Mouse (Mus musculus) embryo, embryonic 10 days (tissue): ENCODE data around the gene Lztr1.

ENCODE experiments used
- DNase-seq: peaks from one replicate; pipeline ENCODE4 v3.0.0-alpha.2; 2015; ENCODE audit warnings: low spot score

Lztr1 gene

DNA sequence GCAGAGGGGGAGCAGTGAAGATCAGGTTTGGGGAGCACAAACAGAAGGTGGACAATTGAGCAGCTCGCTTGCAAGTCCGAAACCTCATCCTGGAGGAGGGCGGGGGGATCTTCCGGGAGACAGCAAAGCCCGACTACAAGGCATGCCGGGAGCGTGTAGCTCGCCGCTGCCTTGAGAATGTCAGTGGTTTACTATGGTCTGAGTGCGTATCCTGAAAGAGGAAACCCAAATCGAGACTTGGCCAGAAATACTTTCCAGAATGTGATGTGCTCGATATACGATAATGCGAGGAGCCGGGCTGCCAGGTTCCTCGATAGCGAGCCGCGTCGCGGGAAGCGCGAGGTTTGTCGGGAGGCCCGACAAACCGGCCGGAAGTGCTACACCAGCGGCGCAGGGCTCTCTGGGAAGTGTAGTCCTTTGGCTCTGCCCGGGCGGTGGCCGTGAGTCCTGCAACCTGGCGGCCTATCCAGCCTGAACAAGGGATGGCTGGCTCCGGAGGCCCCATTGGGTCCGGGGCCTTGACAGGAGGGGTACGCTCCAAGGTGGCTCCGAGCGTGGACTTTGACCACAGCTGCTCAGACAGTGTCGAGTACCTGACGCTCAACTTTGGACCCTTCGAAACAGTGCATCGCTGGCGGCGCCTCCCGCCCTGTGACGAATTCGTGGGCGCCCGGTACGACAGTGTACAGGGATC lies at the start of gene Lztr1:
Gene Lztr1 (plus strand): TSS at position 143 of the 694 bp plus-strand sequence.
- peak; percentile 94 for DNase-seq

- peak; percentile 14 for DNase-seq
These were observed 48.2 kb upstream of the Lztr1 start for GRCm38 (mm10) chr16:17460254-17460653.

GRCm38 (mm10) chr16:17461596-17461995 lies 46.9 kb upstream of the Lztr1 start:
- no peak for DNase-seq

- DNase-seq, result no peak
These were observed 45.3 kb upstream of the Lztr1 start for GRCm38 (mm10) chr16:17463184-17463583.

GRCm38 (mm10) chr16:17466875-17467663 lies 41.4 kb upstream of the Lztr1 start:
- no peak for DNase-seq

- DNase-seq, result no peak
These were observed 36.0 kb upstream of the Lztr1 start for GRCm38 (mm10) chr16:17472498-17472897.

GRCm38 (mm10) chr16:17474091-17474490 lies 34.4 kb upstream of the Lztr1 start:
- peak; percentile 48 for DNase-seq

DNA sequence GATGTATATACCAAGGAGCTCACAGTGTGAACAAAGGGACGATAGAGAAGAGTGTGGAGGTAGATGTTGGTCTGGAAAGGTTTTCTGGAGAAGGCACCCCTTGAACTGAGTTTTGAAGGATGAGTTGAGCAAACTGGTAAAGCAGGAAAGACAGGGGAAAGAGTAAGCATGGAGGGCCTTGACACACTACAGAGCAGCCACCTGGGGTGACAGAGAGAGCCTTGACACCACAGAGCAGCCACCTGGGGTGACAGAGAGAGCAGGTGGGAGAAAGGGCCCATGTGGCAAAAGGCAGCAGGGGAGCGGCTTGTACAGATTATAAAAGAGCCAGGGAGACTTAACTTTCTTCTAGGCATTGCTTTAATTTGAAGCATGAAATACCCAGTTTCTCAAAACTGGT lies 33.7 kb upstream of the Lztr1 start:
- DNase-seq, result no peak

DNA sequence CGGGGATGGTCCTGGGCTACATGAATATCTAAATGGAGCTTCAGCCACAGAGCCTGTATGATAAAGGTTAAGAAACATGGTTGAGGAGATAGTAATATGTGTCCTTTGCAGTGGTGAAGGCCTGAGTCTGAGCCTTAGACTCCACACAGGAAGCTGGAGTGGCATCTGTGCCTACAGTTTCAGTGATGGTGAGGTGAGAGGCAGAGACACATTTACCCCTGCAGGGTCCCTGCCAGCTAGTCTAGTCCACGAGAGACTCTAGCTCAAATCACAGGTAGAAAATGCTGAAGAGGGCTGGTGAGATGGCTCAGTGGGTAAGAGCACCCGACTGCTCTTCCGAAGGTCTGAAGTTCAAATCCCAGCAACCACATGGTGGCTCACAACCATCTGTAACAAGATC lies 33.2 kb upstream of the Lztr1 start:
- no peak for DNase-seq

DNA sequence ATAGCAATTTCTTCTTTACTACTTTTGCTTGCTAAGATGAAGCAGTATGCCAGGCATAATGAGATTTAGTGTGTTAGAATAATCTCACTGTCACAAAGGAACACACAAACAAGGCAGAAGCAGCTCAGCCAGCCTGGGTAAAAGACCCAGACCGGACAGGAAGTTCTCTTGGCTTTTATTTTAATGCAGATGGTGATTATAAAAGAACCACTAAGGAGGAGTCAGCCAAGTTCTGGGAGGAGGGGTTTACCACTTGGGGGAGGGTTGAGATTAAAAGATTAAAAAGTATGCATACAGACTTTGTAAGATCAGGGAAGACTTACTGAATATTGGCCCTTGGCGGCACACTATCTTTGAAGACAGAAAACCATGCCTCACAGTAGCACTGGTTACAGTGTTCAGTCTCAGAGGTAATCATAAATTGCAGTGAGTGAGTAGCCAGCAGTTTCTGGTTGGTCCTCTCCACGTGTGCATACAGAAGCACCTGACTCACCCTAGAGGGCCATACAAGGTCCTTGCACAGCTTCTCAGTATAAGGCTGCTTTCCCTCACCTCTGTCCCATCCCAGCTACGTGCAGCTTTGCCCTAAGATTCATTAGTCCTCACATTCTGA lies 30.1 kb upstream of the Lztr1 start:
- no peak for DNase-seq

DNA sequence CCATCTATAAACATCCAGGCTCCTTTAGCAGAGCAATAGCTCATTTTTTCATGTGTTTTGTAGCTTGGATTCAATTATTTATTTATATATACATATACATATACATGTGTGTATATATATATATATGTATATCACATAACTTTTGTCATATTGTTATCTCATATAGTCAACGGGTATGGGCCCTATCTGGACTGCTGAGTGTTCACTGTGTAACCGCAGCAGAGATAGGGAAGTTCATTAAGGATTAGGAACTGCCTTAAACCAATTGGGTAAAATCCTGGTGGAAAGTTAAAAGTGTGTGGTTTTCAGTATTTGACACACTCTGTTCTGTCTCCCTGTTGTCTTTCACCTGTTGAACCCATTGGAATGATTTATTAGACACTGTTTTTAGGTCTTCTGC lies 27.0 kb upstream of the Lztr1 start:
- no peak for DNase-seq

GRCm38 (mm10) chr16:17486505-17486904 lies 22.0 kb upstream of the Lztr1 start:
- no peak for DNase-seq

DNA sequence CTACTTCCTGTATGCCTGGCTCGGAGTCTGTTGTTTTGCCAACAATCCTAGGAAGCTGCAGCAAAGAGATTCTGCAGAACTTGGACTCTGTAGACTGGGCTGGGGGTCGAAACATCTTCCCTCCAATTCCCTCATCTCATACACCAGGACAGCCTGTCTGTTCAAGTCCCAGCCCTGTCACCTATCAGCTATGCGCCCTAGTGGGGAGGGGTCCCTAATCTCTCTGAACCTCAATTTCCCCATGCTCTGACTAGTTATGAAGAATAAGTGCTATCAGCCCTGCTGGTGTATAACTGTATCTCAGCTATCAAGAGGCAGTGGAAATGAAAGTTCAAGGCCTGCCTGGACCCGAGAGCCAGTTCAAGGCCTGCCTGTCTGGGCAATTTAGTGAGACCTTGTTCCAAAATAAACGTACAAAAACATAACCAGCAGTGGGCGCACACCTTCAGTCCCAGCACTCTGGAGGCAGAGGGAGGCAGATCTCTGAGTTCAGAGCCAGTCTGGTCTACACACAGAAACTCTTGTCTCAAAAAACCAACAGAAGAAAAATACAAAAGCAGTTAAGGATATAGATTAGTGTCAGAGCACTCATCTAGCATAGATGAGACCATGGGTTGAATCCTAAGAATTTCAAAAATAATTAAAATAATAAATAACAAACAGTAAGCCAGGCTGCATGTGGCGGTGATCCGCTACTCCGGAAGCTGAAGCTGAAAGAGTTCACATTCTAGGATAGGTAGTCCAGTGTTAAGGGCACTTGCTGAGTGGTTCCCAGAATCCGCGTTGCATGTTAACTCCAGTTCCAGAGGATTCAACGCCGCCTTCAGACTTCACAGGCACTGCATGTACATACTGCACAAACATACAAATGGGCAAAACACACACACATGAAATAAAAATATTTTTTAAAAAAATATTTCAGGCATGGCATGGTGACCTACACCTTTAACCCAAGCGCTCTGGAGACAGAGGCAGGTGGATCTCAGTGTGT lies 19.7 kb upstream of the Lztr1 start:
- DNase-seq, result peak; percentile 46

DNA sequence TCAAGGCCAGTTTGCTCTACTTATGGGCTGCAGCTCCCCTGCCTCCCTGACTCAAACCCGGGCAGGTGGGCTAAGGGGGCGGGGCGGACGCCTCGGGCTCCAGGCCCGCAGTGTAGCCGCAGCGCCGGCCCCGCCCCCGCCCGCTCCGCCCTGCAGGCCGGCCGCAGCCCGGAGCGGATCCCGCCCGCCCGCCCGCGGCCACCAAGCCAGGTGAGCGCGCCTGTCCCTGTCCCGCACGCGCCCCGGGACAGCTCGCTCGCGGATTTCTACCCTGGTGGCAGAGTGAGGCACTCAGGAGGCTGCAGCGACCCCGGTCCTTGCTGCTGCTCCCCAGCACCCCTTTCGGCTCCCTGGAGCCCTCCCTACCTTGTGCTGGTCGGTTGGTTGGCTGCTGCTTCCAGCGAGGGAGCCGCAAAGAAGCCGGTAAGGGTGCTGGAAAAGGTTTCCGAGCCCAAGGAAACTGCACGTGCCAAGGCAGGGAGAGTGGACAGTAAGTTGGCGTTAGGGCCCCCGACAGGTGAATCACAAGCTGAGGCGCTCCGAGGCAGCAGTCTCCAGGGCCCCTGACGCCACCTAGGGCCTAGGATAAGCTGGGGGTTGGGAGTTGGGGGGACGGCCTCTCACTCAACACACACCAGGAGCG lies 18.9 kb upstream of the Lztr1 start, which contains the start of gene Aifm3:
Gene Aifm3 (plus strand): TSS at position 143 of the 643 bp plus-strand sequence.
- DNase-seq, result peak; percentile 17

DNA sequence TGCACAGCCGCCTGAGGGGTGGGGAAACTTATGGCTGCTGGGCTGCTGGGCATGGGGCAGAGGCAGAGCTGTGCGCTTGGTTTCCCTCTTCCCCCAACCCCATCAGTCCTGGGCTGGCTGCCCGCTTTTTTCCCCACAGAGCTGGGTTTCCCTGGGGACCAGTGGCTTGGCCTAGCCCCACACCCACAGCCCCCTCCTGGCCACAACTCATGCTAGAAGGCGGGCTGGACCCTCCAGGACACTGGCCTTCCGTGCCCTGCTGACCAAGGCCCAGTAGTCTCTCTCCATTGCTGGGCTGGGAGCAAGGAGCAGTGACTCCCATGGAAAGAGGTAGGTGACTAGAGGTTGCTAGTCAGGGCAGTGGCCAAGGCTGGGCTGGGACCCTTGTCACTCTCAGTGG lies 17.3 kb upstream of the Lztr1 start:
- no peak for DNase-seq

- no peak for DNase-seq
These were observed 16.5 kb upstream of the Lztr1 start for GRCm38 (mm10) chr16:17491896-17492561.

- DNase-seq, result no peak
These were observed 11.8 kb upstream of the Lztr1 start for GRCm38 (mm10) chr16:17496499-17497305.

DNA sequence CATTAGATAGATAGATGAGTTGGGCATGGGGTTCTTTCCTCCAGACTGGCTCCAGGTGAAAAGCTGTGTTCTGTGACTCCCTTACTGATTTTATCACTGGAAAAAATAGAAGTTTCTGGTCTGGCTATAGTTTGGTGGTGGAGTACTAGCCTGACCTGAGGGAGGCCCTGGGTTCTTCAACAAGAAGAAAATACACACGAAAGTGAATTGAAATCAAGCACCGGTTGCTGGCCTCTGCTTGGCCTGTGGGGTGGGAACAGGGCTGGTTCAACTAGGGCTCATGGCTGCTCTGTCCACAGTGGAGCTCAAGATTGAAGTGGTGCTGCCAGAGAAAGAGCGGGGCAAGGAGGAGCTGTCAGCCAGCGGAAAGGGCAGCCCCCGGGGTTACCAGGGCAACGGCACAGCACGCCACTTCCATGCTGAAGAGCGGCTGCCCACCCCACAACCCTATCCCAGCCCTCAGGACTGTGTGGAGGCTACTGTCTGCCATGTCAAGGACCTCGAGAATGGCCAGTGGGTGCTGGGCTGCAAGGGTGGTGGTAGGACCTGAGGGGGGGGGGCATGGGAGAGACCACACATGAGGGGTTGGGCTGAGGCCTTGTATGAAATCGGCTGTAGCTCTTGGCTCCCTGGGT lies 9.1 kb upstream of the Lztr1 start:
- peak; percentile 74 for DNase-seq

- no peak for DNase-seq
These were observed 5.8 kb upstream of the Lztr1 start for GRCm38 (mm10) chr16:17502681-17503080.
